Mouse (Mus musculus) kidney, postnatal 14 days (tissue): ENCODE data around the gene Lgals2.
A peak's percentile ranks its signal among the peaks of the same experiment; 100 is the strongest.
"Not testable (repeated sequence)": the region's sequence is repeated elsewhere in the genome, so short reads cannot be mapped to it uniquely, and the experiment has no call there.

Source experiments
- DNase-seq: peaks from one replicate; pipeline ENCODE4 v3.0.0; 2022; ENCODE audit warnings: mixed read lengths

Gene Lgals2

GRCm38 (mm10) chr15:78873803-78874435 lies 18.6 kb upstream of the Lgals2 start:
- DNase-seq: no peak

- DNase-seq: no peak
Observed at GRCm38 (mm10) chr15:78872021-78872608, 16.8 kb upstream of the Lgals2 start.

- peak; percentile 71 for DNase-seq
Observed at GRCm38 (mm10) chr15:78869775-78870174, 14.4 kb upstream of the Lgals2 start.

GRCm38 (mm10) chr15:78868826-78869233 lies 13.5 kb upstream of the Lgals2 start:
- DNase-seq: no peak

- DNase-seq: peak; percentile 77
Observed at GRCm38 (mm10) chr15:78868398-78868797, 13.1 kb upstream of the Lgals2 start.

GRCm38 (mm10) chr15:78863852-78864253 lies 8.5 kb upstream of the Lgals2 start:
- DNase-seq: no peak

- DNase-seq: no peak
Observed at GRCm38 (mm10) chr15:78863154-78863553, 7.8 kb upstream of the Lgals2 start.

- no peak for DNase-seq
Observed at GRCm38 (mm10) chr15:78862280-78862679, 7.0 kb upstream of the Lgals2 start.

GRCm38 (mm10) chr15:78859714-78860113 lies 4.4 kb upstream of the Lgals2 start:
- DNase-seq: no peak

GRCm38 (mm10) chr15:78859311-78859710 lies 4.0 kb upstream of the Lgals2 start:
- DNase-seq: no peak

GRCm38 (mm10) chr15:78857009-78857408 lies 1.7 kb upstream of the Lgals2 start:
- DNase-seq: no peak

GRCm38 (mm10) chr15:78851505-78852153 lies 3.7 kb downstream of the Lgals2 start:
- peak; percentile 93 for DNase-seq

GRCm38 (mm10) chr15:78850944-78851343 lies 4.4 kb downstream of the Lgals2 start:
- DNase-seq: no peak

GRCm38 (mm10) chr15:78850059-78850824 lies 5.1 kb downstream of the Lgals2 start:
- DNase-seq: no peak

- DNase-seq: no peak
Observed at GRCm38 (mm10) chr15:78849485-78849884, 5.8 kb downstream of the Lgals2 start.

GRCm38 (mm10) chr15:78848467-78848866 lies 6.9 kb downstream of the Lgals2 start:
- DNase-seq: peak; percentile 90

GRCm38 (mm10) chr15:78846805-78847204 lies 8.5 kb downstream of the Lgals2 start:
- DNase-seq: not testable (repeated sequence)

GRCm38 (mm10) chr15:78846352-78846751 lies 9.0 kb downstream of the Lgals2 start:
- DNase-seq: no peak

GRCm38 (mm10) chr15:78845867-78846266 lies 9.5 kb downstream of the Lgals2 start:
- peak; percentile 64 for DNase-seq

GRCm38 (mm10) chr15:78845321-78845720 lies 10.0 kb downstream of the Lgals2 start:
- DNase-seq: no peak

GRCm38 (mm10) chr15:78844791-78845190 lies 10.5 kb downstream of the Lgals2 start:
- peak; percentile 79 for DNase-seq

- peak; percentile 53 for DNase-seq
Observed at GRCm38 (mm10) chr15:78843581-78844469, 11.5 kb downstream of the Lgals2 start.
